Mouse (Mus musculus) heart, postnatal 36 days (tissue): ENCODE measurements around the gene Tmem123. TPM values are rescaled to one million over a fixed set of nuclear protein-coding genes. Genes with fewer than 3 reads are reported as not detected.
A peak's percentile ranks its signal among the peaks of the same experiment; 100 is the strongest.

Experiments used
- DNase-seq, 2 experiments: peaks; one replicate each; pipeline ENCODE4 v3.0.0; 2021 to 2022
- intact Hi-C: fragments of 180-260 bp; cut with DNase I; formaldehyde crosslinking; loops from one replicate; pipeline ENCODE4 v1.15.1; 2025
- microRNA-seq, 2 experiments: library from miRNA; unstranded; fragments of <30 nt; microRNA quantifications; one replicate each; pipeline ENCODE4 v1.2.0; 2021; ENCODE audit warnings: borderline number of aligned reads in 2 of 2
- total RNA-seq, 2 experiments: library from RNA; stranded (reverse); gene quantifications; 2 replicates each; pipeline ENCODE4 v1.2.3; 2021

Gene Tmem123
- total RNA-seq, 2 experiments from 2014 or later: 37.2 to 40.4 TPM

DNA sequence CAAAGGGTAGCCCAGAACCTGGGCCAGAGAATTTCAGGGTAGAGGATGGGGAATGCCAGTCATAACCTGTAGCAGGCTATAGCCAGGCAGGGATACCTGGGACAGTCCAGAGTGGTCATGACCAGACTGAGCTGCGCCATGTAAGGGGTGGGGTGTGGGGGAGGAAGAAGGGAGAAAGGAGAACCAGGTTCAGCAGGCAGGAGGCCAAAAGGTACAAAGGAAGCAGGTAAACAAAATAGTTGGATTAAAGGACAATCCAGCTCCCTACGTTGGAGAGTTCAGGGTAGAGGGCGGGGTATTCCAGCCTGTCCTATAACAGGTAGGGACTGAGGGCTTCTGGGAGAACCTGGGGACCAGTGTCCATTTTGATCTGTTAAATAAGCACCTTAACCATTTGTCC lies 34.7 kb downstream of the Tmem123 start:
- DNase-seq: no peak
- intact Hi-C loops: no loop called here

- intact Hi-C loops: no loop called here
- no peak for DNase-seq
Measured at GRCm38 (mm10) chr9:7805101-7805506, 41.3 kb downstream of the Tmem123 start.

DNA sequence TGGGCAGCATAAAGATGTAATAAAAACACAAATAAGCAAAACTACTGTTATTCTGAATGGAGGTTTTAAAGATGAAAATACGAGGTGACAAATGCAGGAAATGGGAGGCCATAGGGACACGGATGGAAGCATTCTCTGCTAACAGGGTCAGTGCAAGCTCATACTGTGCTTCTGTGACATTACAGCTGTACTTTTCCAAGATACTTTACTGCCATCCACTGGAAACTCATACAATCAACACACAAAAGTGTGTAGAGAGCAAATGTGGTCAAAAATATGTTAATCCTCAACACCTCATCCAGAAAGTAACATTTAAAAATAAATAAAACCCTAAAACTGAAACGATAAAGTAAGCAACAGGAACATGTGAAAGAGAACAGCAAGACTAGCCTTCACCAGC lies 58.9 kb downstream of the Tmem123 start:
- no peak for DNase-seq
- intact Hi-C loops: loop anchor here (10.0 kb wide), 1 partner anchor 108 kb away; no protein-coding TSS in a partner anchor

- intact Hi-C loops: loop anchor here (10.0 kb wide), 1 partner anchor 110 kb away; no protein-coding TSS in a partner anchor
- no peak for DNase-seq
Measured at GRCm38 (mm10) chr9:7824916-7825315, 61.1 kb downstream of the Tmem123 start.

- intact Hi-C loops: loop anchor here (10.0 kb wide), 1 partner anchor 114 kb away; no protein-coding TSS in a partner anchor
- DNase-seq: no peak
Measured at GRCm38 (mm10) chr9:7828706-7829105, 64.9 kb downstream of the Tmem123 start.

- intact Hi-C loops: loop anchor here (10.0 kb wide), 1 partner anchor 115 kb away; no protein-coding TSS in a partner anchor
- DNase-seq: peak in 1 of 2 experiments; percentile 35
Measured at GRCm38 (mm10) chr9:7829531-7830528, 66.0 kb downstream of the Tmem123 start.

DNA sequence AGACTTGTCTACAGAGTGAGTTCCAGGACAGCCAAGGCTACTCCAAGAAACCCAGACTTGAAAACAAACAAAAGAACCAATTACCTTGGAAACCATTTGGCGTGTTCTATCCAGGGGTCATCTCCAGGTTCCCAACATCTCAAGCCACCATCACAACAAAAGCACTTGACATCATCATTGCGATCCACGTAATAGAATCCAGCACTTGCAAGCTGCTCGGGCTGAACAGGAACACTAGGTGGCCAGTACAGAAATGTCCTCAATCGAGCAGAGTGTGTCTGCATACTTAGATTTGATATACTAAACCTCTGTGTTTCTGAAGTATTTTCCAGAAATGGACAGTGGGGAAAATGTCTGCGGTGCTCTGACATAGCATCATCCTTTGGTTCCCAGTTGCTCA lies 69.6 kb downstream of the Tmem123 start:
- intact Hi-C loops: no loop called here
- DNase-seq: no peak

DNA sequence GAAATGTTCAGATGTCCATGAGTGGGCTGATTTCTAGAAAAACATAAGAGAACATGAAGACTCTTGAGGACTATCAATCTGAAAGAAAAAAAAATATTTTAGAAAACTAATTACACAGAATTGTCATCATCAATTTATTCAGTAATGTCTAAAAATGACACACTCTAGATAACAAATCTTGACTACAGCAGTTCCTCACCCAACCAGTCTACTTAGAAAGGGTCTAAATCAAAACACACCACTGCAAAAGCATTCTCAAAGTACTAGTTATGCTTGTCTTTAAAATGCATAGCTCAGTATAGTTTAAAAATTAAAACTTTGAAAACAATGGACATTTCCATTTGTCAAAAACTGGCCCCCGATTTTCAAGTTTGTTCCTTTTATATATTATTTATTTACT lies 71.5 kb downstream of the Tmem123 start:
- intact Hi-C loops: no loop called here
- DNase-seq: no peak

GRCm38 (mm10) chr9:7836331-7836730 lies 72.5 kb downstream of the Tmem123 start:
- intact Hi-C loops: loop anchor here (1.0 to 2.0 kb wide), 3 partner anchors 36 to 168 kb away; partner anchors contain the start of genes Birc3 and Yap1
- DNase-seq: peak; percentile 34 to 58

DNA sequence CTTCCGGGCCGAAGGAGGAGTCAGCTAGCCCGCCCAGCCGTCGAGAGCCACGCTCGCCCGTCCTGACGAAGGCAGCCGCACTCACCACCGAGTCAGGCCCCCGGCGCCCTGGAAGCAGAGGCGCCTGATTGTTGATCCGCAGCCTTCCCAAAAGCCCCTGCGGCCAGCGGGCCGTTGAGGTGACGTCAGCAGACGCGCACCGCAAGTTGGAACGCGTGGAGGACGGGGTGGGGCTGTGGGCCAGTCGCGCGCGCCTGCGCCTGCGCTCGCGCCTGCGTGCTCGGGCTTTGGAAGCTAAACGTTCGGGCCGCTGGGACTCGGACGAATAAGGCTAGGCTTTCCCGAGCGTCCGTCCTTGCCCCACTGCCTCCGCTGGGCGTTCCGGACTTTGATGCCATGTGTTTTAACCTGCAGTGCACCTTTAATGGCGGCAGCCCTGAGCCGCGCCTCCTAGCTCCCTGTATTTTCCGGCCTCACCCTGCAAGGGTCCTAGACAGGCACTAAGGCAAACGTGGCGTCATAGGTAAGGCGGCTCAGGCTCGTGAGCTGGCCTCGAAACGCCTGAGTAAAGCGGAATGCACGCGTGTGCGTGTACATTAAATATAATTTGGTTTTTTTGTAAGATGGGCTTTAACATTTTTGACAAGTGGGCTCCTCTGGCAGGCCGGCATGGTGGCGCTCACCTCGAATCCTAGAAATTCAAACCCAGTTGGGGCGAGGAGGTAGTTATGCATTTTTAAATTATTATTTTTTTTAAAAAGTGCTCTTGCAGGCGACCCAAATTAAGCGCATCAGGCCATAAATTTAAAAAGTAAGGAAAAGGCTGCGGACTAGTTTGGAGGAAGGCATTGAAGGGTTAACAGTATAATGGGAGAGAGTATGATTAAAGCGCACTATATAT lies 73.3 kb downstream of the Tmem123 start, which contains the start of gene Birc2:
Gene Birc2 (minus strand): TSS at position 160 of the 901 bp plus-strand sequence.
- DNase-seq: peak; percentile 94 to 95
- intact Hi-C loops: loop anchor here (1.0 to 2.0 kb wide), 3 partner anchors 36 to 168 kb away; partner anchors contain the start of genes Birc3 and Yap1

DNA sequence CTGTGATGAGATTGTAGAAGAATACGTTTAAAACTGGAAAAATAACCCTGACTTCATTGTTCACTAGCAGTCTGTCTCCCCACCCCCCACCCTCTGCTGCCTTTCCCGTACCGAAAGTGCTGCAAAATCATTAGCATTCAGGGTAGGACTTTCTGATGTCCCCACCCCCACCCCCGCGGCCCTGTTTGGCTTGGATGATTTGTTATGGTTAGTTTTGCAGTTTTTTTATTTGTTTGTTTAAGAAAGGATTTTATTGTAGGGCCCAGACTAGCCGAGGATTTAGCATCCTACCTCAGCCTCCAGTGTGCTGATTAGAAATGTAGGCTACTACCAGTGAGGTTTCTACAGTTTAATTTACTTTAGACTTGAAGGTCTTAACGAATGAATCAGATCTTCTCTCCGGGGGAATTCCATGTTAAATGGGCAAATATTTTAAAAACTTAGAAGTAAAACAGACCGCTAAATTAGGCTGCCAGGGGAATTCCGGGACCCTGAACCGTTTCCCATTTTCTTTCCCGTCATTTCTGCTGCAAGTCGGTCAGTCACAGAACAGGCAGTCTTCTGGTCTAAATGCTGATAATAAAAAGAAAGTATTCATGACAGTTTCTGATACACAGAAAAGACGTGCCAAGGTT lies 74.1 kb downstream of the Tmem123 start:
- no peak for DNase-seq
- intact Hi-C loops: loop anchor here (2.0 kb wide), 2 partner anchors 35 to 167 kb away; partner anchors contain the start of genes Birc3 and Yap1

GRCm38 (mm10) chr9:7841221-7841620 lies 77.4 kb downstream of the Tmem123 start:
- intact Hi-C loops: no loop called here
- no peak for DNase-seq

Small RNA genes within 50 kb of the gene (microRNA-seq; reads per million reads assigned to microRNA genes)
- 1.4 to 3.4 reads per million in 2 experiments for gene Mir5618

Other genes with a start within 250 kb of the Tmem123 start
- under 1 TPM in 1 of 2 experiments, not detected in 1; 0.14 TPM for gene Mmp8, start 205.6 kb upstream of the Tmem123 start, total RNA-seq
- gene Mmp27, start 192.6 kb upstream of the Tmem123 start, total RNA-seq: under 1 TPM in 1 of 2 experiments, not detected in 1; 0.22 TPM
- gene Mmp20, start 135.8 kb upstream of the Tmem123 start, total RNA-seq: not detected
- gene Mmp7, start 72.0 kb upstream of the Tmem123 start, total RNA-seq: not detected
- gene Birc2, start 73.0 kb downstream of the Tmem123 start, total RNA-seq: 10 to 100 TPM; 24.8 to 29.1 TPM
- 1 to 10 TPM; 6.8 to 9.4 TPM for gene Birc3, start 109.1 kb downstream of the Tmem123 start, total RNA-seq
- 10 to 100 TPM; 63.1 to 64.9 TPM for gene Yap1, start 240.6 kb downstream of the Tmem123 start, total RNA-seq